Mouse (Mus musculus): ENCODE measurements around the gene E130309D02Rik. TPM values are rescaled to one million over a fixed set of nuclear protein-coding genes. Genes with fewer than 3 reads are reported as not detected.

The E130309D02Rik gene
- polyA plus RNA-seq, 1 experiment, result 17.0 TPM

GRCm38 (mm10) chr5:143261636-143262035 is 53.5 kb downstream of the E130309D02Rik start:
- no peak for DNase-seq
- TF ChIP-seq POLR2A (IDR thresholded peaks at IDR 0.05; ENCODE audit: borderline replicate concordance, insufficient read depth, low read length), result no peak
- no peak for TF ChIP-seq CTCF (IDR thresholded peaks at IDR 0.05; ENCODE audit: borderline replicate concordance, insufficient read depth, low read depth, low read length)

GRCm38 (mm10) chr5:143255802-143256201 is 59.4 kb downstream of the E130309D02Rik start:
- Histone ChIP-seq H3K27ac (ENCODE audit: insufficient read depth, low read length) (no peak overlapping the region), H3K4me1 (ENCODE audit: control insufficient read depth, insufficient read depth, low read length) (0 out of 2 replicates have a peak, but pooled peaks cover 6% of the 10 kb centered on the region), H3K27me3 (ENCODE audit: control insufficient read depth, insufficient read depth, low read length) (no peaks in the 10 kb centered on the region), H3K4me3 (replicated peaks; ENCODE audit: insufficient read depth, low read depth, low read length) (no peak overlapping the region)
- no peak for TF ChIP-seq CTCF (IDR thresholded peaks at IDR 0.05; ENCODE audit: borderline replicate concordance, insufficient read depth, low read depth, low read length)
- 97% methylated on average over 5 of the region's 5 CpGs for WGBS
- DNase-seq, result no peak

More at GRCm38 (mm10) chr5:143261636-143262035, 53.5 kb downstream of the E130309D02Rik start:
- WGBS, result 92% methylated on average over 8 of the region's 8 CpGs
- Histone ChIP-seq H3K4me3 (replicated peaks; ENCODE audit: insufficient read depth, low read depth, low read length) (no peak overlapping the region), H3K27me3 (ENCODE audit: control insufficient read depth, insufficient read depth, low read length) (no peaks in the 10 kb centered on the region), H3K4me1 (ENCODE audit: control insufficient read depth, insufficient read depth, low read length) (peaks cover 15% of the 10 kb centered on the region), H3K27ac (ENCODE audit: insufficient read depth, low read length) (no peak overlapping the region)

- no peaks in the 10 kb centered on the region for H3K27me3 ChIP-seq (ENCODE audit: control insufficient read depth, insufficient read depth, low read length)
- 64% methylated on average over 24 of the region's 24 CpGs for WGBS
- H3K4me3 ChIP-seq (replicated peaks; ENCODE audit: insufficient read depth, low read depth, low read length), result peak overlapping the region; percentile 79
- TF ChIP-seq CTCF (IDR thresholded peaks at IDR 0.05; ENCODE audit: borderline replicate concordance, insufficient read depth, low read depth, low read length) (no peak), POLR2A (IDR thresholded peaks at IDR 0.05; ENCODE audit: borderline replicate concordance, insufficient read depth, low read length) (no peak)
- no peak overlapping the region for H3K27ac ChIP-seq (ENCODE audit: insufficient read depth, low read length)
- no peak for DNase-seq
- 0 out of 2 replicates have a peak, but pooled peaks cover 6% of the 10 kb centered on the region for H3K4me1 ChIP-seq (ENCODE audit: control insufficient read depth, insufficient read depth, low read length)
Measured at GRCm38 (mm10) chr5:143255131-143255519, 60.0 kb downstream of the E130309D02Rik start.

- H3K4me1 ChIP-seq (ENCODE audit: control insufficient read depth, insufficient read depth, low read length), result 0 out of 2 replicates have a peak, but pooled peaks cover 6% of the 10 kb centered on the region
- TF ChIP-seq POLR2A (IDR thresholded peaks at IDR 0.05; ENCODE audit: borderline replicate concordance, insufficient read depth, low read length), result no peak
- no peak for TF ChIP-seq CTCF (IDR thresholded peaks at IDR 0.05; ENCODE audit: borderline replicate concordance, insufficient read depth, low read depth, low read length)
- H3K27me3 ChIP-seq (ENCODE audit: control insufficient read depth, insufficient read depth, low read length), result no peaks in the 10 kb centered on the region
- 35% methylated on average over 66 of the region's 66 CpGs for WGBS
- DNase-seq, result peak; percentile 62 to 73
- peak overlapping the region; percentile 79 for H3K4me3 ChIP-seq (replicated peaks; ENCODE audit: insufficient read depth, low read depth, low read length)
- H3K27ac ChIP-seq (ENCODE audit: insufficient read depth, low read length), result peak overlapping the region; percentile 14; the same call in 1 of the 2 replicates
Measured at GRCm38 (mm10) chr5:143254487-143255130, 60.6 kb downstream of the E130309D02Rik start.

- H3K27me3 ChIP-seq (ENCODE audit: control insufficient read depth, insufficient read depth, low read length), result no peaks in the 10 kb centered on the region
- peak; percentile 74 to 75 for DNase-seq
- peak overlapping the region; percentile 14; the same call in 1 of the 2 replicates for H3K27ac ChIP-seq (ENCODE audit: insufficient read depth, low read length)
Measured at GRCm38 (mm10) chr5:143253881-143254486, 61.2 kb downstream of the E130309D02Rik start.

GRCm38 (mm10) chr5:143253186-143253880 is 61.8 kb downstream of the E130309D02Rik start:
- TF ChIP-seq CTCF (IDR thresholded peaks at IDR 0.05; ENCODE audit: borderline replicate concordance, insufficient read depth, low read depth, low read length), result no peak
- peak; percentile 54; the same call in 1 of the 2 replicates for TF ChIP-seq POLR2A (IDR thresholded peaks at IDR 0.05; ENCODE audit: borderline replicate concordance, insufficient read depth, low read length)
- peak overlapping the region; percentile 79 for H3K4me3 ChIP-seq (replicated peaks; ENCODE audit: insufficient read depth, low read depth, low read length)
- 0 out of 2 replicates have a peak, but pooled peaks cover 6% of the 10 kb centered on the region for H3K4me1 ChIP-seq (ENCODE audit: control insufficient read depth, insufficient read depth, low read length)
- H3K27me3 ChIP-seq (ENCODE audit: control insufficient read depth, insufficient read depth, low read length), result no peaks in the 10 kb centered on the region
- 7% methylated on average over 103 of the region's 103 CpGs for WGBS
- DNase-seq, result peak; percentile 75
- H3K27ac ChIP-seq (ENCODE audit: insufficient read depth, low read length), result peak overlapping the region; percentile 87

More at GRCm38 (mm10) chr5:143253881-143254486, 61.2 kb downstream of the E130309D02Rik start:
- Histone ChIP-seq H3K4me3 (replicated peaks; ENCODE audit: insufficient read depth, low read depth, low read length) (peak overlapping the region; percentile 79), H3K4me1 (ENCODE audit: control insufficient read depth, insufficient read depth, low read length) (0 out of 2 replicates have a peak, but pooled peaks cover 6% of the 10 kb centered on the region)
- WGBS, result 7% methylated on average over 81 of the region's 81 CpGs
- TF ChIP-seq CTCF (IDR thresholded peaks at IDR 0.05; ENCODE audit: borderline replicate concordance, insufficient read depth, low read depth, low read length) (no peak), POLR2A (IDR thresholded peaks at IDR 0.05; ENCODE audit: borderline replicate concordance, insufficient read depth, low read length) (0 out of 2 replicates have a peak, but pooled peaks have one; percentile 14)

- Histone ChIP-seq H3K4me3 (replicated peaks; ENCODE audit: insufficient read depth, low read depth, low read length) (peak overlapping the region; percentile 79), H3K4me1 (ENCODE audit: control insufficient read depth, insufficient read depth, low read length) (0 out of 2 replicates have a peak, but pooled peaks cover 6% of the 10 kb centered on the region), H3K27me3 (ENCODE audit: control insufficient read depth, insufficient read depth, low read length) (no peaks in the 10 kb centered on the region), H3K27ac (ENCODE audit: insufficient read depth, low read length) (peak overlapping the region; percentile 87)
- no peak for TF ChIP-seq POLR2A (IDR thresholded peaks at IDR 0.05; ENCODE audit: borderline replicate concordance, insufficient read depth, low read length)
- 75% methylated on average over 18 of the region's 18 CpGs for WGBS
- no peak for DNase-seq
Measured at GRCm38 (mm10) chr5:143252791-143253185, 62.4 kb downstream of the E130309D02Rik start.

Data from cerebellum, adult 2 months (tissue).